Mouse (Mus musculus) T-helper 2 cell (primary cell): Measurements from ENCODE around the gene A830018L16Rik.

Source experiments
- in situ Hi-C: fragments of 300-600 bp; cut with MboI, MseI; formaldehyde crosslinking; loops from one replicate; pipeline ENCODE4 v1.15.1; 2025; ENCODE audit warnings: high pct_unique_total_duplicates

The A830018L16Rik gene

DNA sequence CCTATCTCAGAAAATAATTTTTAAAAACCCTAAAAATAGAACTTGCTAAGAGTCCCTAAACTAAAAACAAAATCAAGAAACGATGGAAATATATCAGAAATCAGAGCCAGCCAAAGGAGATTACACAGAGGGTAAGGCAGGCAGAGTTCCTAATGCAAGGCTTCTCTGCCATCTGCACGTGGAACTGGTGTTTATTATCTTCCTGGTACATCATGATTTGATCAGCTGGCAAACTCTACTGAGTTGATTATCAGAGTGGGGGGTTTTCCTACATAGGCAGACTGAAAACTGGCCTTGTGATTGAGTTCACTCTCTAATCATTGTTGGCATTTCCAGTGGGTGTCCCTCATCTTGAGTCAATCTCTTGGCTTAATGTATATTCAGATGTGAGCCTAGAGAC lies 583.7 kb downstream of the A830018L16Rik start:
- in situ Hi-C loops: no loop called here

DNA sequence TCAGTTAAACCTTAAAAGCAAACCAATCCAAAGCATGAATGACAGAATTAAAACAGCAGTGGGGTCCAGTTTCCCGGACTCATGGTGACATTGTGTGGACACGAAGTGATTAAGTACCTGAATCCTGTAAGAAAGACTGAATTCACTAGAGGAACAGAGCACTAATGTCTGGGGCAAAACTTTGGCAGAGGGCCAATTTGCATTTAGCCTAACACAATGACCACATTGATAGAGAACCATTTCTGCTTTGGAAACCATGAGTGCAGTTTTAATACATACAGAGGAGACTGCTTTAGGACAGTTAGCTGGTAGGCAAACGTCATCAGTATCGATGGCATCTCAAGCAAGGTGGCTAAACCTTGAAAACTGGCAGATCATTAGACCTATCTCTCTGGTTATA lies 586.7 kb downstream of the A830018L16Rik start:
- in situ Hi-C loops: no loop called here

DNA sequence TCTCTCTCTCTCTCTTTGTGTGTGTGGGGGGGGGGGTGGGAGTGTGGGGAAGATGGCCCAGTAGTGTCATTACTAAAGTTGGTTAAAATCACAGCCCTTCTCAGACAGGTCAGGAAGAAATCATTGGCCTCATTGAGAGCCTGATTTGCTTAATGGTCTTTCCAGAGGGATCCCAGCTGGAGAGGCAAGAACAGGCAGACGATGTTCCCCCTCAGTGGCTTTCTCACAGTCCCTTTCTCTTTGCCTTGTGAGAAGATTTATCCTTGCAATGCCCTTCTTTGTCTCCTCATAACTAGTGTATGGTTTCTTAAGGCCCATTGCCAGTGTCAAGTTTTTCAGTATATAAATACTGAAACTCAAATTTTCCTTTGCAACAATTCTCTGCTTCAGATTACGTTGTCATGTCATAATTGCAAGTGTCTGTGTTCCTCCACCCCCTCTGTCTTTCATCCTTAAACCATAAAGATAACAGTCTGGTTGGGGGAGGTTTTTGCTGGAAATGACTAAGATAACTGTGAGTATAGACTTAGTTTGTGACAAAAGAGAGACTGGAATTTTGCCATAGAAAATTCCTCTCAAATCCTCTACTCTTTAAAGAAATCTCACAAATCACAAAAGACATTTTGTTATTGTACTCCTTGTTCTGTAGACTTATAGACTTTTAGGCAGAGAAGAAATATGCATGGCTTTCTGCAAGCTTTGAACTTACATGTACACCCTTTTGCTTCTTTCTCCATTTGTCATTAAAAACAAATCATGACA lies 595.1 kb downstream of the A830018L16Rik start:
- in situ Hi-C loops: no loop called here

DNA sequence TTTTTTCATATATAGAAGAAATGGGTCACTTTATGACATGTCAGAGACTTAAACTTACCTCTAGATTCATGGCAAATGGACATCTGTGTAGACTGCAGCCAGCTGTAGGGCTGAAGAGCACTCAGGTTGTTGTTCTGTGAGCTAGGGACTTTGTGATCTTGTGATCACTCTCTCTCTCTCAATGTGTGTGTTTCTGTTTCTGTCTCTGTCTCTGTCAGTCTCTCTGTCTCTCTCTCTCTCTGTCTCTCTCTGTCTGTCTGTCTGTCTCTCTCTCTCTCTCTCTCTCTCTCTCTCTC lies 595.6 kb downstream of the A830018L16Rik start:
- in situ Hi-C loops: no loop called here

DNA sequence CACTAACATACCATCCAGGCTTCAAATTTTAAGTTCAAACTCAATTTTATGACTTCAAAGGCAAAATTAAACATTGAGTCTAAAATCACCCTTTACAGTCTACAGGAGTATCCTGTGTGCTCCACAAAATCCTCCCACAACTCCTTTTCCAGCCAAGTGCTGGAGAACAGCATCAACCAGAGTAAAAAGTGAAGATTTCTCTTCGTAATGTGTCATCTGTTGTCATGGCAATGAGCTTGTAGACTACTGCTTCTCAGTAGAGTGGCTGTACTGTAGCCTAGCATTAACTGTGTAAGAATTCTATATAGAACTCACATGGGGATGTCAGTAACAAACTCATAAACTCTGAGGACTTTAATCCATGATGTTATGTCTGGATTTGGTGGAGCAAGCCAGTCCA lies 596.7 kb downstream of the A830018L16Rik start:
- in situ Hi-C loops: no loop called here

DNA sequence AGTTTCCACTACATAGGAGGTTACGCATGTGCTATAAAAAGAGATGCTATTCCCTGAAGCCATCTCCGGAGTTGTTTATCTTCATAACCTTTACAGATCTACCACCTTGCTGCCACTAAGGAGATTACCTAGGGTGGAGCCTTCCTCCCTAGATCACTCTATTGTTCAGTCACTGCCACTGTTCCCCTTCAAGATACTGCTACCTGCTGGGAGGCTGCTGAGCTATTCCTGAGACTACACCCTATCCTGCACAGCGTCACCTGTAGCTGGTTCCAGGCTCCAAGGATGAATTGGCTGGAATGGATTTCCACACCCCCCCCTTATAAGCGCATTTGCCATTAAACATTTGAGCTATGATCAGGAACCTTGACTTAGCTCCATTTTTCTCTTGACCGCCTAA lies 606.7 kb downstream of the A830018L16Rik start:
- in situ Hi-C loops: loop anchor here (5.0 kb wide), 1 partner anchor 82 kb away; no protein-coding TSS in a partner anchor
